Mouse (Mus musculus) activated CD4-positive, CD25-positive, alpha-beta regulatory T cell, adult 9 weeks (primary cell): Measurements from ENCODE around the gene Ces3a. TPM values are rescaled to one million over a fixed set of nuclear protein-coding genes. Genes with fewer than 3 reads are reported as not detected.

Experiments used
- polyA plus RNA-seq: library from polyadenylated mRNA; unstranded; fragments of 100-300 nt; shearing (Covaris generic); gene quantifications from one replicate; pipeline ENCODE4 v1.2.1, GENCODE M21; 2017

Ces3a gene
- polyA plus RNA-seq, result not detected

GRCm38 (mm10) chr8:105048371-105048854 is at the start of gene Ces3a:
Ces3a (plus strand) TSS chr8:105048601.

GRCm38 (mm10) chr8:105000586-105000985 is 47.8 kb upstream of the Ces3a start, which contains the start of gene Ces2h:
Ces2h (plus strand) TSS chr8:105000853.

GRCm38 (mm10) chr8:105083449-105084050 is 35.1 kb downstream of the Ces3a start, which contains the start of gene Ces3b:
Ces3b (plus strand) TSS chr8:105083753.

Other genes with a start within 250 kb of the Ces3a start
- not detected for gene Ces2b, start 217.0 kb upstream of the Ces3a start, polyA plus RNA-seq
- 22.6 TPM for gene Ces2c, start 201.5 kb upstream of the Ces3a start, polyA plus RNA-seq
- not detected for gene Ces2e, start 122.3 kb upstream of the Ces3a start, polyA plus RNA-seq
- gene Ces2f, start 101.2 kb upstream of the Ces3a start, polyA plus RNA-seq, result not detected
- gene Ces2g, start 86.9 kb upstream of the Ces3a start, polyA plus RNA-seq, result 0.29 TPM
- gene Ces2h, start 47.7 kb upstream of the Ces3a start, polyA plus RNA-seq, result not detected
- not detected for gene Ces3b, start 35.2 kb downstream of the Ces3a start, polyA plus RNA-seq
- not detected for gene Ces4a, start 83.2 kb downstream of the Ces3a start, polyA plus RNA-seq
- 27.3 TPM for gene Cbfb, start 122.1 kb downstream of the Ces3a start, polyA plus RNA-seq
- 30.6 TPM for gene D230025D16Rik, start 176.5 kb downstream of the Ces3a start, polyA plus RNA-seq
- gene B3gnt9, start 206.6 kb downstream of the Ces3a start, polyA plus RNA-seq, result 0.93 TPM
- gene Tradd, start 216.0 kb downstream of the Ces3a start, polyA plus RNA-seq, result 48.9 TPM
- 23.4 TPM for gene Fbxl8, start 216.0 kb downstream of the Ces3a start, polyA plus RNA-seq
- gene Hsf4, start 221.2 kb downstream of the Ces3a start, polyA plus RNA-seq, result 0.86 TPM
- not detected for gene Nol3, start 227.5 kb downstream of the Ces3a start, polyA plus RNA-seq
- gene 4931428F04Rik, start 241.3 kb downstream of the Ces3a start, polyA plus RNA-seq, result 1.9 TPM
- 2.1 TPM for gene Exoc3l, start 247.5 kb downstream of the Ces3a start, polyA plus RNA-seq
- 82.3 TPM for gene E2f4, start 249.1 kb downstream of the Ces3a start, polyA plus RNA-seq